Mouse (Mus musculus) layer of hippocampus, adult 2 months (tissue): Measurements from ENCODE around the gene Epb41l5. TPM values are rescaled to one million over a fixed set of nuclear protein-coding genes. Genes with fewer than 3 reads are reported as not detected.

Experiments used
- DNase-seq, 2 experiments: peaks; one replicate each; pipeline ENCODE4 v3.0.0; 2022; ENCODE audit warnings: low spot score in 2 of 2
- H3K27ac ChIP-seq: fragments of 200-600 bp; 2 replicates; pipeline ENCODE4 v1.8.1; 2022
- H3K4me3 ChIP-seq: fragments of 200-600 bp; 2 replicates; pipeline ENCODE4 v1.8.1; 2022; ENCODE audit warnings: mild to moderate bottlenecking
- CTCF ChIP-seq: fragments of 200-600 bp; conservative IDR thresholded peaks from 2 replicates; pipeline ENCODE4 v1.8.1; 2022; ENCODE audit warnings: antibody characterized with exemption, mild to moderate bottlenecking, moderate library complexity
- total RNA-seq, 2 experiments: library from RNA; stranded (reverse); gene quantifications; 2 replicates each; pipeline ENCODE4 v1.2.3; 2021

Gene Epb41l5
- total RNA-seq, 2 experiments from 2014 or later, result 5.5 to 5.9 TPM

- DNase-seq, result no peak
- TF ChIP-seq CTCF, result no peak
- no peak overlapping the region for H3K4me3 ChIP-seq
- H3K27ac ChIP-seq, result no peak overlapping the region
Observed at GRCm38 (mm10) chr1:119499456-119499855, 149.3 kb downstream of the Epb41l5 start.

- no peak overlapping the region for H3K27ac ChIP-seq
- no peak for DNase-seq
- no peak for TF ChIP-seq CTCF
- no peak overlapping the region for H3K4me3 ChIP-seq
Observed at GRCm38 (mm10) chr1:119498536-119499231, 150.1 kb downstream of the Epb41l5 start.

DNA sequence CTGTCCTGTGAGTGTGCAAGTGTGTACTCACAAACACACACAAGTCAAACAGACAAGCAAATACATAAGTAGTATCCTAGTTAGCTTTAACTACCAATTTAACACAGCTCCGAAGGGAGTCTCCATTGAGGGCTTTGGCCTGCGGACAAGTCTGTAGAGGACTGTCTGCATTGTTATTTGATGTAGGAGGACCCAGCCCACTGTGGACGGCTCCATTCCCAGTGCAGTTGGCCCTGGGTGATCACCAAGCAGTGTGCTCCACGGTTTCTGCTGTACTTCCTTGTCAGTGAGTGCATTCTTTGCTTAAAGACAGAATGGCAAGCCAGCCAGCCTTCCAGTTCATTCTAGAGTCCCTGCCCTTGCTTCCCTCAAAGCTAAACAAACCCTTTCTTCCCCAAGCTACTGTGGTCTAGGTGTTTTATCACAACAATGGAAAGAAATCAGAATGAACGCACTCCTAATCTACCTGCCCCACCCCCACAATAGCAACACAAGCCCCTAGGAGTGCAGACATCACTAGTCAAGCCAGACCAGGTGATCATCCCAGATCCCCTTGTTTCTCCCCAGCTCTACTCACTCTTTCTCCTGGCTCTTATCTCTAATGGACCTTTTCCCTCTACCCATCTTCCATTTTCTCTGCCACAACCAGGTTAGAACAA lies 151.3 kb downstream of the Epb41l5 start:
- no peak for DNase-seq
- Histone ChIP-seq H3K27ac (no peak overlapping the region), H3K4me3 (no peak overlapping the region)
- TF ChIP-seq CTCF, result no peak

GRCm38 (mm10) chr1:119495396-119495775 lies 153.4 kb downstream of the Epb41l5 start:
- TF ChIP-seq CTCF, result no peak
- Histone ChIP-seq H3K4me3 (no peak overlapping the region), H3K27ac (no peak overlapping the region)
- DNase-seq, result no peak

Other genes starting within 250 kb of the Epb41l5 start
- 1 to 10 TPM; 5.9 to 7.8 TPM for gene Inhbb, start 226.8 kb downstream of the Epb41l5 start, total RNA-seq
- gene Ralb, start 144.2 kb downstream of the Epb41l5 start, total RNA-seq, result 10 to 100 TPM; 21.0 to 22.0 TPM
- gene Tmem185b, start 122.8 kb downstream of the Epb41l5 start, total RNA-seq, result 10 to 100 TPM; 15.4 to 19.8 TPM
- gene Ptpn4, start 188.6 kb upstream of the Epb41l5 start, total RNA-seq, result 10 to 100 TPM; 63.8 to 68.6 TPM